Mouse (Mus musculus): Measurements from ENCODE around the gene 1700023F06Rik.

- TF ChIP-seq EP300 (IDR thresholded peaks at IDR 0.05): no peak
- TF ChIP-seq CTCF (IDR thresholded peaks at IDR 0.05): no peak
These were observed 11.6 kb upstream of the 1700023F06Rik start for GRCm38 (mm10) chr11:103219995-103220394.

Measured in lung, postnatal 0 days (tissue).